In genomic region chrX:59034969-59035368, GRCm38 (mm10) we compare ENCODE assay signal across 16 mouse cellular contexts.
"Had no signal": no experiment of that assay in that cellular context is flagged by ENCODE, and none has a peak within 500 bp of the region (broad histone marks: within the 10 kb centered on the region; RNA-seq: fewer than 3 reads in every experiment).

No protein-coding gene starts in this region.

- H3K4me2 ChIP-seq: lung, embryonic 14.5 days; midbrain, embryonic 12.5 days; neural tube, embryonic 12.5 days; stomach, embryonic 15.5 days had no signal

- H3K4me1 ChIP-seq: midbrain, embryonic 10.5 days; midbrain, embryonic 12.5 days; neural tube, embryonic 12.5 days; stomach, embryonic 15.5 days had no signal

- H3K9me3 ChIP-seq: midbrain, embryonic 10.5 days; midbrain, embryonic 12.5 days; neural tube, embryonic 12.5 days; stomach, embryonic 15.5 days had no signal

- H3K9ac ChIP-seq: lung, embryonic 14.5 days; midbrain, embryonic 12.5 days; neural tube, embryonic 12.5 days; stomach, embryonic 15.5 days had no signal

- DNase-seq: lung, adult 18-20 months; lung, embryonic 14.5 days; lung, postnatal 10 days; lung, postnatal 4 days; midbrain, embryonic 14.5 days; right cerebral cortex, postnatal 14 days; thymus, adult 18-20 months; thymus, postnatal 14 days; thymus, postnatal 36 days had no signal

- ATAC-seq: midbrain, embryonic 16.5 days had no signal

- H3K36me3 ChIP-seq: midbrain, embryonic 10.5 days; midbrain, embryonic 12.5 days; neural tube, embryonic 12.5 days; stomach, embryonic 15.5 days had no signal

- H3K4me3 ChIP-seq: midbrain, embryonic 10.5 days; midbrain, embryonic 12.5 days; myocyte; neural tube, embryonic 12.5 days; stomach, embryonic 15.5 days had no signal

- H3K27ac ChIP-seq: midbrain, embryonic 10.5 days; midbrain, embryonic 12.5 days; neural tube, embryonic 12.5 days; stomach, embryonic 15.5 days; stomach, postnatal 0 days had no signal

- H3K27me3 ChIP-seq: midbrain, embryonic 12.5 days; neural tube, embryonic 12.5 days; stomach, embryonic 15.5 days had no signal
